Mouse (Mus musculus) fibroblast of lung, adult 2 months (primary cell): ENCODE data around the gene Dtnb.

ENCODE experiments used
- DNase-seq: peaks from one replicate; pipeline ENCODE4 v3.0.0-alpha.2; 2011; ENCODE audit warnings: low read depth

The Dtnb gene

GRCm38 (mm10) chr12:3773643-3774042 lies 201.5 kb downstream of the Dtnb start:
- no peak for DNase-seq

- no peak for DNase-seq
Observed at GRCm38 (mm10) chr12:3776015-3776414, 203.8 kb downstream of the Dtnb start.

GRCm38 (mm10) chr12:3777682-3778081 lies 205.5 kb downstream of the Dtnb start:
- no peak for DNase-seq

- no peak for DNase-seq
Observed at GRCm38 (mm10) chr12:3778286-3778685, 206.1 kb downstream of the Dtnb start.

GRCm38 (mm10) chr12:3779639-3780038 lies 207.5 kb downstream of the Dtnb start:
- DNase-seq = no peak

GRCm38 (mm10) chr12:3780405-3780891 lies 208.3 kb downstream of the Dtnb start:
- DNase-seq = peak; percentile 28

GRCm38 (mm10) chr12:3780931-3781471 lies 208.8 kb downstream of the Dtnb start:
- DNase-seq = no peak

GRCm38 (mm10) chr12:3781482-3781881 lies 209.3 kb downstream of the Dtnb start:
- no peak for DNase-seq

GRCm38 (mm10) chr12:3783196-3783825 lies 211.1 kb downstream of the Dtnb start:
- DNase-seq = no peak

GRCm38 (mm10) chr12:3784258-3784657 lies 212.1 kb downstream of the Dtnb start:
- no peak for DNase-seq

GRCm38 (mm10) chr12:3784729-3785128 lies 212.5 kb downstream of the Dtnb start:
- DNase-seq = no peak

- DNase-seq = no peak
Observed at GRCm38 (mm10) chr12:3787041-3787440, 214.9 kb downstream of the Dtnb start.

- no peak for DNase-seq
Observed at GRCm38 (mm10) chr12:3787541-3787940, 215.4 kb downstream of the Dtnb start.

- DNase-seq = no peak
Observed at GRCm38 (mm10) chr12:3788421-3789051, 216.4 kb downstream of the Dtnb start.

GRCm38 (mm10) chr12:3789626-3790185 lies 217.5 kb downstream of the Dtnb start:
- no peak for DNase-seq

GRCm38 (mm10) chr12:3791257-3791656 lies 219.1 kb downstream of the Dtnb start:
- no peak for DNase-seq

GRCm38 (mm10) chr12:3791732-3792131 lies 219.6 kb downstream of the Dtnb start:
- peak; percentile 73 for DNase-seq

GRCm38 (mm10) chr12:3792248-3792647 lies 220.1 kb downstream of the Dtnb start:
- DNase-seq = no peak

- no peak for DNase-seq
Observed at GRCm38 (mm10) chr12:3795569-3795968, 223.4 kb downstream of the Dtnb start.

- no peak for DNase-seq
Observed at GRCm38 (mm10) chr12:3799551-3799950, 227.4 kb downstream of the Dtnb start.

- no peak for DNase-seq
Observed at GRCm38 (mm10) chr12:3805852-3806251, 233.7 kb downstream of the Dtnb start, which contains the start of gene Dnmt3a. Gene Dnmt3a, plus strand, starts transcription at chr12:3806007.

GRCm38 (mm10) chr12:3806271-3806684 lies 234.1 kb downstream of the Dtnb start:
- DNase-seq = no peak
